19 mouse cellular contexts compared by ENCODE assay signal in the genomic region with DNA sequence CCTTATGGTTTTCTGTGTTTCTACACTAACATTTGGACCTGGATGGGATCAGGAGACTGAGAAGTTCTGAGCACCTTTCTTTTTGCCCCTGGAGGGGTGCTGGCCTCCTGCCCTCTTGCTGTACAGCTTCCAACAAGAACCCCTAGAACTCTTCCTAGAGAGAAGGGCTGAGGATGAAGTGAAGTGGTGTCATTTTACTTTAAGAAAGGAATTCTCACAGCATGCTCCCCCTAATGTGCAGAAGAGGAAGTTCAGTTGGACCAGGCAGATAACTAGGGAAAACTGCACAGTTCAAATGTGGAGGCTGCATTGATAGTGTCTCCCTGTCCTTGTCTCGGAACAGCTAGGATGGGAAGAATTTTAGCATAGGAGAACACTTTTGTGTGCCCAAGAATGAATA. TPM values are rescaled to one million over a fixed set of nuclear protein-coding genes. Genes with fewer than 3 reads are reported as not detected.
DNase-seq lines count a peak whose midpoint lies in the region; ATAC-seq and TF ChIP-seq lines count a peak whose summit lies in the region.
"Had no signal": no experiment of that assay in that cellular context is flagged by ENCODE, and none has a peak within 500 bp of the region (broad histone marks: within the 10 kb centered on the region; RNA-seq: fewer than 3 reads in every experiment).

No protein-coding gene starts in this region.

- CTCF ChIA-PET in Patski (lab: Charles Lee): interaction anchor here (1.0 to 1.9 kb wide), 5 partner anchors 8 to 75 kb away, joined by 3 to 5 read pairs (median 4); no protein-coding TSS in a partner anchor

- TF ChIP-seq CTCF in left cerebral cortex, adult 2 months (IDR thresholded peaks at IDR 0.05): peak; percentile 50
- TF ChIP-seq CTCF in Patski (IDR thresholded peaks at IDR 0.05): peak; percentile 66

- H3K4me3 ChIP-seq in left cerebral cortex, adult 2 months: no peak overlapping the region
- H3K4me3 ChIP-seq: embryonic facial prominence, embryonic 13.5 days; forebrain, embryonic 15.5 days; lung, embryonic 15.5 days; midbrain, embryonic 15.5 days had no signal

- no peaks in the 10 kb centered on the region for H3K27me3 ChIP-seq in Patski
- H3K27me3 ChIP-seq: embryonic facial prominence, embryonic 13.5 days; forebrain, embryonic 15.5 days; lung, embryonic 15.5 days; midbrain, embryonic 15.5 days had no signal

- no peak for ATAC-seq in Patski
- ATAC-seq in megakaryocyte progenitor cell, adult 5-6 weeks (replicated peaks; ENCODE audit: poor library complexity): peak; percentile 63
- ATAC-seq: CD4-positive, CD25-positive, alpha-beta regulatory T cell, adult 4 months; forebrain, embryonic 15.5 days; midbrain, embryonic 15.5 days had no signal

- in situ Hi-C loops in Patski (cut with MboI; ENCODE audit: low pct_unique_long_range_greater_than_20kb): loop anchor here (5.0 to 25.0 kb wide), 3 partner anchors 590 to 1082 kb away; a partner anchor contains a TSS

- peak; percentile 88 for DNase-seq in heart, adult 11 months
- no peak for DNase-seq in heart, postnatal 25 days (ENCODE audit: low spot score)
- DNase-seq in left cerebral cortex, adult 2 months (ENCODE audit: extremely low spot score in 1 of 2, low spot score in 2 of 2): no peak
- DNase-seq in left cerebral cortex, adult 9 months (ENCODE audit: low spot score in 2 of 2): no peak
- DNase-seq in Patski (ENCODE audit: low read depth, low spot score): no peak
- DNase-seq in layer of hippocampus, adult 9-11 months: no peak
- DNase-seq in right cerebral cortex, postnatal 10 days (ENCODE audit: low spot score in 2 of 2): no peak
- DNase-seq: adrenal gland, postnatal 25 days; right cerebral cortex, postnatal 14 days; thymus, postnatal 4 days had no signal

- H3K27ac ChIP-seq in left cerebral cortex, adult 2 months: no peak overlapping the region
- H3K27ac ChIP-seq: embryonic facial prominence, embryonic 13.5 days; forebrain, embryonic 15.5 days; lung, embryonic 15.5 days; midbrain, embryonic 15.5 days had no signal

- POLR2A ChIA-PET in Patski (lab: Charles Lee): no interaction called here

- intact Hi-C loops in heart, postnatal 25 days (cut with DNase I): no loop called here
- intact Hi-C loops in left cerebral cortex, adult 2 months (cut with DNase I): no loop called here

RNA-seq across cellular contexts. Expression of a gene that starts 48.4 kb away (rescaled TPM):
- total RNA-seq in heart, postnatal 25 days (2021): not detected
- total RNA-seq in left cerebral cortex, adult 2 months (2021): under 1 TPM; 0.95 to 0.96 TPM
- not detected for polyA plus RNA-seq in Patski (2021)
- not detected in 2 replicates for total RNA-seq in megakaryocyte progenitor cell, adult 5-6 weeks (2015)
- total RNA-seq in megakaryocyte progenitor cell, adult 5-6 weeks (2017): 0.25 TPM in 1 of 2 replicates, not detected in the other
- total RNA-seq: heart, adult 8-10 months had no signal
- polyA plus RNA-seq: CD4-positive, CD25-positive, alpha-beta regulatory T cell, adult 4 months; large intestine, adult 2 months; stomach, embryonic 14.5 days had no signal
